Mouse (Mus musculus) intestine, postnatal 0 days (tissue): Measurements from ENCODE around the gene Bpifa6. TPM values are rescaled to one million over a fixed set of nuclear protein-coding genes. Genes with fewer than 3 reads are reported as not detected.
"Not testable (repeated sequence)": the region's sequence is repeated elsewhere in the genome, so short reads cannot be mapped to it uniquely, and the experiment has no call there.

Experiments
- ATAC-seq: fragments of 200-750 bp; cut with Nextera tagmentation; 2 replicates; pipeline ENCODE4 v1.8.0; 2017; ENCODE audit warnings: mild to moderate bottlenecking, moderate TSS enrichment, moderate library complexity
- H3K27ac ChIP-seq: fragments of 300-500 bp; sonication (generic); 2 replicates; pipeline ENCODE4 v1.5.1; 2014; ENCODE audit warnings: mild to moderate bottlenecking, low read depth, low read length, moderate library complexity
- H3K27me3 ChIP-seq: fragments of 300-500 bp; sonication (generic); replicated peaks from 2 replicates; pipeline ENCODE4 v1.6.1; 2014; ENCODE audit warnings: low read length, mixed read lengths; ENCODE audit not compliant: control insufficient read depth, insufficient read depth
- H3K36me3 ChIP-seq: fragments of 300-500 bp; sonication (generic); 2 replicates; pipeline ENCODE4 v1.6.1; 2014; ENCODE audit warnings: mild to moderate bottlenecking, moderate library complexity; ENCODE audit not compliant: control insufficient read depth, insufficient read depth
- H3K4me1 ChIP-seq: fragments of 300-500 bp; sonication (generic); replicated peaks from 2 replicates; pipeline ENCODE4 v1.6.1; 2014; ENCODE audit warnings: antibody characterized with exemption, low read length, mixed read lengths; ENCODE audit not compliant: control insufficient read depth, insufficient read depth
- H3K4me2 ChIP-seq: fragments of 300-500 bp; sonication (generic); replicated peaks from 2 replicates; pipeline ENCODE4 v1.6.1; 2014; ENCODE audit warnings: low read depth, mild to moderate bottlenecking, moderate library complexity
- H3K4me3 ChIP-seq: fragments of 300-500 bp; sonication (generic); 2 replicates; pipeline ENCODE4 v1.5.1; 2014; ENCODE audit warnings: low read depth, low read length
- H3K9ac ChIP-seq: fragments of 300-500 bp; sonication (generic); 2 replicates; pipeline ENCODE4 v1.6.1; 2014; ENCODE audit warnings: mild to moderate bottlenecking, low read depth, low read length
- H3K9me3 ChIP-seq: fragments of 300-500 bp; sonication (generic); 2 replicates; pipeline ENCODE4 v1.6.1; 2016; ENCODE audit warnings: mixed run types; ENCODE audit not compliant: control insufficient read depth
- CTCF ChIP-seq: sonication (generic); IDR thresholded peaks from 2 replicates; pipeline ENCODE4 v1.5.1; 2016; ENCODE audit warnings: low read depth, mild to moderate bottlenecking, control low read depth, antibody characterized with exemption, moderate library complexity
- WGBS: fragments of 180-500 bp; shearing (Covaris S2); extraction: QIAGEN DNeasy Blood & Tissue Kit; methylation state at CpG from one replicate; pipeline ENCODE4 v1.1.7; 2014; 5-methylcytosine and 5-hydroxymethylcytosine counted together
- polyA plus RNA-seq: library from polyadenylated mRNA; unstranded; fragments of >200 nt; fragmentation: Nextera tagmentation; extraction: Ambion mirVana; gene quantifications from 2 replicates; pipeline ENCODE4 v1.2.1, GENCODE M21; 2015

Gene Bpifa6
- polyA plus RNA-seq, 1 experiment from 2014 or later, result not detected

GRCm38 (mm10) chr2:154007965-154008364 lies 33.2 kb downstream of the Bpifa6 start, which contains the start of gene Bpifa2:
Gene Bpifa2 (plus strand): TSS chr2:154008265.
- H3K4me1 ChIP-seq, result no peaks in the 10 kb centered on the region
- H3K27ac ChIP-seq, result no peak within 1 kb of the TSS
- H3K9me3 ChIP-seq, result no peaks in the 10 kb centered on the region
- H3K36me3 ChIP-seq, result no peaks in the 10 kb centered on the region
- no peaks in the 10 kb centered on the region for H3K27me3 ChIP-seq
- no peak within 1 kb of the TSS for H3K9ac ChIP-seq
- 86% methylated on average over 3 of the region's 3 CpGs for WGBS
- no peak for ATAC-seq
- no peak within 1 kb of the TSS for H3K4me2 ChIP-seq
- TF ChIP-seq CTCF, result no peak
- H3K4me3 ChIP-seq, result no peak within 1 kb of the TSS

- TF ChIP-seq CTCF, result no peak
- Histone ChIP-seq H3K4me1 (no peaks in the 10 kb centered on the region), H3K36me3 (no peaks in the 10 kb centered on the region), H3K27ac (no peak overlapping the region), H3K27me3 (no peaks in the 10 kb centered on the region), H3K9ac (no peak overlapping the region), H3K9me3 (no peaks in the 10 kb centered on the region), H3K4me3 (no peak overlapping the region), H3K4me2 (no peak overlapping the region)
- WGBS, result 40% methylated on average over 1 of the region's 1 CpGs
- no peak for ATAC-seq
Measured at GRCm38 (mm10) chr2:154017990-154018389, 43.2 kb downstream of the Bpifa6 start.

GRCm38 (mm10) chr2:154024676-154025075 lies 49.9 kb downstream of the Bpifa6 start:
- H3K36me3 ChIP-seq, H3K4me1 ChIP-seq, H3K27me3 ChIP-seq, H3K4me3 ChIP-seq, ATAC-seq, H3K9ac ChIP-seq, H3K4me2 ChIP-seq, H3K9me3 ChIP-seq, H3K27ac ChIP-seq: not testable (repeated sequence)
- 87% methylated on average over 4 of the region's 4 CpGs for WGBS

GRCm38 (mm10) chr2:154038932-154039331 lies 64.2 kb downstream of the Bpifa6 start:
- no peaks in the 10 kb centered on the region for H3K36me3 ChIP-seq
- no peaks in the 10 kb centered on the region for H3K27me3 ChIP-seq
- no peaks in the 10 kb centered on the region for H3K4me1 ChIP-seq
- H3K9me3 ChIP-seq, result no peaks in the 10 kb centered on the region
- no peak overlapping the region for H3K27ac ChIP-seq
- no peak overlapping the region for H3K9ac ChIP-seq
- no peak overlapping the region for H3K4me2 ChIP-seq
- no peak for ATAC-seq
- 61% methylated on average over 2 of the region's 2 CpGs for WGBS
- TF ChIP-seq CTCF, result peak; percentile 57
- no peak overlapping the region for H3K4me3 ChIP-seq

GRCm38 (mm10) chr2:154044743-154045142 lies 70.0 kb downstream of the Bpifa6 start:
- Histone ChIP-seq H3K27ac (no peak overlapping the region), H3K9ac (no peak overlapping the region), H3K4me1 (no peaks in the 10 kb centered on the region), H3K27me3 (no peaks in the 10 kb centered on the region), H3K9me3 (no peaks in the 10 kb centered on the region), H3K36me3 (no peaks in the 10 kb centered on the region), H3K4me3 (no peak overlapping the region), H3K4me2 (no peak overlapping the region)
- WGBS, result 81% methylated on average over 3 of the region's 3 CpGs
- ATAC-seq, result no peak
- no peak for TF ChIP-seq CTCF

Other genes with a start within 250 kb of the Bpifa6 start
- gene Mapre1, start 233.7 kb upstream of the Bpifa6 start, polyA plus RNA-seq, result 144 and 149 TPM in 2 replicates
- 0.04 and 0.13 TPM in 2 replicates for gene Efcab8, start 195.0 kb upstream of the Bpifa6 start, polyA plus RNA-seq
- not detected in 2 replicates for gene Sun5, start 103.9 kb upstream of the Bpifa6 start, polyA plus RNA-seq
- not detected in 2 replicates for gene Bpifb2, start 99.9 kb upstream of the Bpifa6 start, polyA plus RNA-seq
- not detected in 2 replicates for gene Bpifb6, start 74.6 kb upstream of the Bpifa6 start, polyA plus RNA-seq
- not detected in 2 replicates for gene Bpifb3, start 56.7 kb upstream of the Bpifa6 start, polyA plus RNA-seq
- not detected in 2 replicates for gene Bpifb4, start 36.7 kb upstream of the Bpifa6 start, polyA plus RNA-seq
- gene Bpifa2, start 33.3 kb downstream of the Bpifa6 start, polyA plus RNA-seq, result not detected in 2 replicates
- gene Bpifa3, start 155.4 kb downstream of the Bpifa6 start, polyA plus RNA-seq, result not detected in 2 replicates
- gene Bpifa1, start 167.9 kb downstream of the Bpifa6 start, polyA plus RNA-seq, result not detected in 2 replicates
- not detected in 2 replicates for gene Bpifa5, start 187.7 kb downstream of the Bpifa6 start, polyA plus RNA-seq
- 3.7 and 29.4 TPM in 2 replicates for gene Bpifb1, start 215.9 kb downstream of the Bpifa6 start, polyA plus RNA-seq
- gene Bpifb5, start 248.8 kb downstream of the Bpifa6 start, polyA plus RNA-seq, result 0.07 and 0.09 TPM in 2 replicates